Mouse (Mus musculus) cerebellum, adult 9-11 months (tissue): ENCODE data around the gene Dgkh.

Experiments used
- DNase-seq: peaks from one replicate; pipeline ENCODE4 v3.0.0; 2022

The Dgkh gene

DNA sequence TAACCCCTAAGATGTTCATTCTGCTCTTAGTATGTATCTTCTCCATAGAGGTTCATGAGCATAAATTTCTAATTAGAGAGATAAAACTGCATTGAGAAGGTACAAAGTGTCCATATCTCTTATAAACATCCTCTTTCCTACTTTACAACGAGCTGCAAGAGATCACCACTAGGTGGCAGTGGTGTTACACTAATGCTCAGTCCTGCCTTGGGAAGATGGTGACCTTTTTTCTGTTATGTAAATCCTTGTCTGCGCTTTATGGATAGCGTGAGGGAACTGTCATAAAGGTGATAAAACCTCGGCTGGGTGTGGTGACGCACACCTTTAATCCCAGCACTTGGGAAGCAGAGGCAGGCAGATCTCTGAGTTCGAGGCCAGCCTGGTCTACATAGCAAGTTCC lies 64.3 kb downstream of the Dgkh start:
- DNase-seq: peak; percentile 81

DNA sequence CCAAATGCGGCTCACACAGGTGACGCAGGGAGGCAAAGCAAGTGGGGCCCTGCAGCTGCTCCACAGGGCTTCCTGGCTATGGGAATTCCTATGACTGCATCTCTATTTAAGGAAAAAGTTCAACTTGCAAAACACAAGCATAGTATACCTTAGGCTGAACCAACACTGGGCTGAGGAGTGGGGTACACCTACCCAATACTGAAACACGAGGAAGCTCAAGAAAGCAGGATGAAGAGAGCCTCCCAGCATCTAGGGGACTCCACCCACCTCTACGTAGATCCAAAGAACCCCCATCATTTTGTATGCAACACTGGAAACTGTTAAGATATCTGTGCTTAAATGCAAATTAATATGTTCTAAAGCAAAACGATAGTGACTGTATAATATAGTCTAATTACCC lies 64.8 kb downstream of the Dgkh start:
- DNase-seq: no peak

DNA sequence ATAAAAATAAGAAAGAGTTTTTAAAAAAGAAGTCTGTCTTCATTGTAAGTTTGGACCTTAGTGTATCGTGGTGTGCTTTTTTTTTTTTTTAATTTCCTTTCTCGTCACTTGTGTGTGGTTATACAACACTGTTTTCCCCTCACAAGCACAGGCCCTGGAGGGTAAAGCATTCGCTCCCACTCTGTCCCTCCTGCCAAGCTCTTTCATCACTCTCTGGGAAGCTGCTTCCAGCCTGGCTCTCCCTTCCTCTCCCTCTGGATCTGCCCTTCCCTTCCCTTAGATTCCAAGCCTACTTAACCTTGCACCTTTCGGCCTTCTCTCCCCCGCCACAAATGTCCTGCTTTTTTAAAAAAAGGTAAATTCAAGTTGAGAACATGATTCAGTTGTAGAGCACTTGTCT lies 69.9 kb downstream of the Dgkh start:
- no peak for DNase-seq

DNA sequence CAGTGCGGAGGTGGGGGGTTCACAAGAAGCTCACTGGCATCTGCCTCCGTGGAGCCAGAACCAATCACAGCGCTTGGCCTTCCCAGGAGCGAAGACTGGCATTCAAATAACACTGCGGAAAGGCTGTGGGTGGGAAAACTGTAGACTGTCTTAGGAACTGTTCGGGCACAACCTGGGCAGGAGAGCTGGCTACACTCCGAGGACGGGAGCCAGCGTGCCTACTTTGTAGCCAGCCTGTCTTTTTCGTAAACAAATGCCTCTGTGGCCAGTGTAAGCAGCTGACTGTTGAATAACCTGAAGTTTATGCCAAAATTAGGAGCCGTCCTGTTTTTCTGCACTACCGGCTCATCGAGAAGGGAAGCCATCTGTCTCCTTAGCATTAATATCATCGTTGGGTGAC lies 71.1 kb downstream of the Dgkh start:
- DNase-seq: peak; percentile 64

DNA sequence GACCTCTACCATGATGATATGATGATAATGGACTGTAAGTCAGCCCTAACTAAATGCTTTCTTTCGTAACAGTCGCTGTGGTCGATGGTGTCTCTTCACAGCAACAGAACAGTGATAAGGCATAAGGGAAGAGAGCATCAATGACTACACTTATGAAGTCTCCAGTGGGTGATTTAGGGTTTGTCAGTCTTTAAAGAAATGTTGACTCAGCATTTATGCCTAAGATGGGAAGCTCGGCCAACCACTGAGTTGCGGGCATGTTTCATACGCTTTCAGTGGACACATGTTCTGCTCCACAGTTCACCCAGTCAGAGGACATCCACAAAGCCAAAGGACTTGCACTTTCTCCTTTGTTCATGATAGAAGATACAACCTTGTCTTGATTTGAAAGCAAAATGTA lies 73.9 kb downstream of the Dgkh start:
- DNase-seq: no peak

DNA sequence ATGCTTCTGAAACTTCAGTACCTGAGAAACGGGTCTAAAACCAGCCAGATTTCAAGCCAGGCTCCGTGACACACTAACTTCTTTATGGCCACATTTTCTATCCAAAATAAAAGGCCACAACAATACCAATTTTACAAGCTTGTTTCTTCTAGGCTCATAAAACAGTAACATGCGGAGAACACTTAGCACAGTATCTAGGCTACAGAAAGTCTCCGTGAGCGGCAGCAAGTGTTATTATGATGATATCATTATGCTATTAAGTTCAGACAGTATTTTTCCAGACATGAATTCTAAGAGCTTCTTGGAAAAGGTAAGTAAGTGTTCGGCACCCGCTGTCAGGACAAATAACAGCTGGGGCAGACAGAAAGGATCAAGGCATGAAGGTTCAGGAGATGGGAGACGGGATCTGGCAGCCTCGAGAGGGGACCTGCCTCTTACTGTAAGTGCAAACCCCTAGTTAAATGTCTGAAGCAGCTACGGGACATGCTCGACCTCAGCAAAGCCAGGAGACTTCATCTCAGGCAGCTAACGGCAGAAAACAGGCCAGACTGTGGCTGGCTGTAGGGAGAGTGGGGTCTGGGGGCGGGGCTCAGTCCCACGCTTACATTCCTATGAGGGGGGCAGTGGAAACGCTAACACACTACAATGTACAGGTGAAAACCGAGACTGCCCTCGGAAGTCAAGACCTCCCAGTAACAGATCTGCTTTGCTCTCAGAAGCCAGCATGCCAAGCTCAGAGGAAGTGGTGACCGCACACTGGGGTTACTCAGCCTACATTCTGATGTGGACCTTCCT lies 75.5 kb downstream of the Dgkh start:
- DNase-seq: no peak

DNA sequence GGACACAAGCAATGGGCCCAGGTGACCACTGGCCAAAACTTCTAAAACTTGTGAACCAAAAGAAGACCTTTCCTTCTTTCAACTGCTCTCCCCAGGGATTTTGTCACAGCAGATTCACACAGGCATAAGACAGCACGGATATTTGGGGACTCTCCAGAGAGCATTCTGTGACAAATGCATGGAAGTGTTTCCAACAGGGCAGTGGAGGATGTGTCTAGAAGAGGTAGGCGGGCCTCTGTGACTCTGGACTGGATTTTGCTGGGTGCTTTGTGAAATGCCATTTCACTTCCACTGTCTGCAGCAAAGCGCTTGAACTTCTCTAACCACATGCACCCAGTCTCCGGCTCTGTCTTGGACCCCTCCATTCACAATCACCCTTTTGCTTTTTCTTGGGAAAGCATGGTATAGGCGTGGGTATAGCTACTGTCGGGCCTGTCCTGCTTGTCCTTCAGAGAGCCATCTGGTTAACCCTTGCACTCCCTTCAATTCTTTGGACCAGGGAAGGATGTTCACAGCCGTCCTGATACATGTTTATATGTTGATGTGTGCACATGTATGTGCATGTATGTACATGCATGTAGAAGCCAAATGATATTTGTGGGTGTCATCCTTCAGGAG lies 77.5 kb downstream of the Dgkh start:
- DNase-seq: no peak

DNA sequence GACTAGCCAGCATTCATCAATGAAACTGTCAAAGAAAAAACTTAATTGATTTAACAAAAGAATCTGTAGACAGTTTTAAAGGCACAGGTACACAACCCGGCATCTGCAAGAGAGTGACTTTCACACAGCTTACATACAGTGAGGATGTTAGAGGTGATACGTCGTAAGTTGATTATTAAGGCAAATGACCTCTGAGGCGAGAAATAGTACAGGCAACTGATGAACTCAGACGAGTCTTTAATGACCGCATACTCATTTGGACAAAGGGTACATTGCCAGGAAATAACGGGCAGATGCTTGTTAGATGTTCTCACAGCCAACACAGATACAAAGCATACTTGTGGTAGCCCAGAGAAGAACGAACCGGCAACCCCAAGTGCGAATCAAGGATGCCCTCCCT lies 78.4 kb downstream of the Dgkh start:
- DNase-seq: no peak

DNA sequence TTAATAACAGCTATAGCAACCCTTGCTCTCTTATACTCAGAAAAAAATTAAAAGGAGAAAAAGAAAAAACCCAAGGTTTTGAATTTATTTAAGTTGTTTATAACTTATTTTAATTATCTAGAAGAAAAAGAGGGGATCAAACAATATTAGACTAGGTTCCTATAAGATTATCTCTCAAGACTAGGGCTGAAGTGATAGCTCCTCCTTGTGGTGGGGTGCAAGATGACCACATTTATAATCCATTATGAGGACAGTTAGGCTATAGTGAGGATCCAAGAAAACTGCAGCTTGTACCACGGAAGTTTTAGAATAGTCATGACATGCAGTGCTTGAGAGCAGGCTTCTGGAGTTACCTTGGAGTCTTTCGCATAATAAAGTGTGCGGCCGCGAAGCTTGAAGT lies 79.2 kb downstream of the Dgkh start:
- DNase-seq: no peak

DNA sequence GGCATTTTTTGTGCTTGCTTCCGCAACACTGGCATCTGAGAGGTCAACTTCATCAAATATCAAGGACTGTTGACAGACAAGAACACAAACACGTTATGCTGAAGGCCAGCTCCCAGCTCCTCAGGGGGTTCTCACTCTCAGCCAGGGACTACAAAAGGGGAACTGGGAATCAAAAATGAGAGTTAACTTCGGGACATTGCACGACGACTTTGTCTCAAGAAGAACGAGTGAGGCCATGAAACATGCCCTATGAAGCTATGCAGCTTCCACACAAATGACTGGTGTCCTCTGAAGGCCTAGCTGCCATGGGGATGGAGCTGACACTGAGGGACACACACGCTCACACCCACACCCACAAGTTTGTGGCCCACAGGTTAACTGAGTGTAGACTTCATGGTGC lies 80.9 kb downstream of the Dgkh start:
- DNase-seq: no peak

DNA sequence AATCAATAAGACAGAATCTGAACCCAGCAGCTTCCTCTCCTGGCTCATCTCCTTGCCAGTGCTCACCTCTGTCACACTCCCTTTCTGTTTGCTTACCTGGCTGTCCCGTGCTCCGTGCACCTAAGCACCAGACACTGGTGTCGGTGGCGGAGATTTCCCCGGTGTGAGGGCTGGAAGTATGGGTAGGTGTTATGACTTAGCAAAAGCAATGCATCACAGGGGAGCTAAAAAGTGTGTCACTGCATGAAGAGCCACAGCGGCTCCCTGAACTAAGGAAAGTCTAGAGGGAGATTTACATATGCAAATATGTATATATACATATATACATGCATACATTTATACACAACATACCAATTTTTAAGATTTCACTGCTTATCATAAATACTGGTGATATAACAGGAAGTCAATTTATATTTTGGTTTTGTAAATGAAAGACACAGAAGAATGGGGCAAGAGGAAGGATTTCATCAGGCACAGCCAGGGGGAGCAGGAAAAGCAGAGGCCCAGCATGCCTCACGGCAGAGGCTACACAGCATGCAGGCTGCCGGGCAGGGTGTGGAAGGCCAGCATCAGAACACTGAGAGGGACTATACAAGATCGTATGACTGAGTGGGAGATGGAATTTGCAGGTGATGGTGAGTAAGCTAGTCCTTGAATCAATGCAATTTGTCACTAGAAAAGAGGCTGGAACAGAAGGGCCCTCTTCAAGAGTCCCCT lies 82.0 kb downstream of the Dgkh start:
- DNase-seq: no peak

DNA sequence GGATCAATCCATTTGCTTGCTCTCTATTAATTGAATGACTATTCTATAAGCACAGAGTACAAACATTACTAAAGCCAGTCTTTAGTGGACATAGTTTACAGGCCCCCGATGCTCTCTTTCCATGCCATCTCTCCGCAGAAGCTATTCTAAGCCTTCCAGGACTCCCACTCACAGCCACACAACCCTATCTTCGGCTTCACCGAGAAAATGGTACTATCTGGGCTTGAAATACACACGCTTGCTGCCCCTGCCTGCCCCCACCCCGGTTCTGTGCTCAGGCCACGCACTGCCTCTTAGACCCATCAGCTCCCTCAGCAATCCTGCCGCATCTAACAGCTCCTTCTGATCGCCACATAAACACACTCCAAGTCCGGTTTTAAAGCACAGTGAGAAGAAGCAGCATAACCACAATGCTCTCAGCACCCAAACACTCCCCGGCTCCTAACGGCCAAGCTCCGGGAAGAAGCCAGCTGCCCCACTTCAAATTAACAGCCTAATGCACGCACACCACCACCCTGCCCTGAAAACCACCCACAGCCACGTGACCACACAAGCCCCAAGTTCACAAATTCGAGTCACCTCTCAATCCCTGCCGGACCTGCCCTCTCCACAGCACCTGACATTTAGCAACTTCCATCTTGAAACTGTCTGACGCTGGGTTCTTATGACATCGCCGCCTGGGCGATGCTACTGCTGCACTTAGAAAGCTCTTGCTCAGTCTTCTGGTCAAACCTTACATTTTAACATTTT lies 82.9 kb downstream of the Dgkh start:
- no peak for DNase-seq

DNA sequence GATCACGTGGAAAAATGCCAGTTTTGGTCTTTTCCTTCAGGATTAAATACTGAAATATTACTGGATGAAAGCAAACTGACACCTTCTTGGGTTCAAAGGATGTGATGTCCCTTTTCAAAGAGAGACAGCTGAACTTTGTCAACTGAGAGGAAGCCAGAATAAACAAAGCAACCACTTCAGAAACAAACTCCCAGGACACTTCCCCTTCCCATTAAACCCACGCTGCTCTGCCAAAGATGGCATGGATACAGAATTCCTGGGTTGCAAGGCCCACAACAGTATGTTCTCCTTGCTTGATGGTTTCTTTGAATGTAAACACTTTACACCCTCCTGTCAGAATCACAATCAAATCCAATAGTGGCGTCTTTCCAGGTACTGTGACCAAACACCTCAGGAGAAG lies 87.0 kb downstream of the Dgkh start:
- no peak for DNase-seq

DNA sequence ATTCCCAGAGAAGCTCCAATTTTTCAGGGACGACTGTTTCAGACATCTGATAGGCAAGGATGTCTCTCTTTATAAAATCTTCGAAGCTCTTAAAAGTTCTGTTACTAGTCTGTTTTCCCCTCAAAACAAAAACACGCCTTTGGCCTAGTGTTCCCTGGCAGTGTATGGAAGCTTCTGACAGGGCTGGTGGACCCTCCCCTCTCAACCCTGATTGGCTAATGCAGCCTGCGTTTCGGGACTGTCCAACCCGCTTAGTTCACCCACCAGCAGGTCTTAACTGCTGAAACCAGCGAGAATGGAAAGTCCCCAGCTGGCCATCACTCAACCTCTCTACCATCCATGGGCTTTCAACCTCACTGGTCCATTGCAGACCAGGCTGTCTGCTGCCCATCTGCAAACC lies 91.3 kb downstream of the Dgkh start:
- no peak for DNase-seq

DNA sequence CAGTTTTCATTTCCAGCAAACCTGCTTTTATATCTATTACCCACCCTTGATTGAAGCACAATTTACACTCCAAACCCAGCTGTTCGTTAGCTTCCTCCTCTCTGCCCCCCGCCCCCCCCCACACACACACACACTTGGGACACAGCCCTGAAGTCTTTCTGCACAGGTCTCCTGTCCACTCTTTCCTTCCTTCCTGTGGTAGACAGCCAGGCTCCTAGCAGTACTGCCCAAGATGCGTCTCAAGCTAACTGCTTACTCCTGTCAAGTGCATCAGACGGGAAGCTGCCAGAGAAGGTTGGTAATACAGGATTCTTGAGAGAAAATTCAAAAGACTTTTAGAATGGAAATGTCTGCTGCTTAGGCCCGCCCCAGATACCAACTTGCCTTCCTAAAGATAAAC lies 92.9 kb downstream of the Dgkh start:
- no peak for DNase-seq

DNA sequence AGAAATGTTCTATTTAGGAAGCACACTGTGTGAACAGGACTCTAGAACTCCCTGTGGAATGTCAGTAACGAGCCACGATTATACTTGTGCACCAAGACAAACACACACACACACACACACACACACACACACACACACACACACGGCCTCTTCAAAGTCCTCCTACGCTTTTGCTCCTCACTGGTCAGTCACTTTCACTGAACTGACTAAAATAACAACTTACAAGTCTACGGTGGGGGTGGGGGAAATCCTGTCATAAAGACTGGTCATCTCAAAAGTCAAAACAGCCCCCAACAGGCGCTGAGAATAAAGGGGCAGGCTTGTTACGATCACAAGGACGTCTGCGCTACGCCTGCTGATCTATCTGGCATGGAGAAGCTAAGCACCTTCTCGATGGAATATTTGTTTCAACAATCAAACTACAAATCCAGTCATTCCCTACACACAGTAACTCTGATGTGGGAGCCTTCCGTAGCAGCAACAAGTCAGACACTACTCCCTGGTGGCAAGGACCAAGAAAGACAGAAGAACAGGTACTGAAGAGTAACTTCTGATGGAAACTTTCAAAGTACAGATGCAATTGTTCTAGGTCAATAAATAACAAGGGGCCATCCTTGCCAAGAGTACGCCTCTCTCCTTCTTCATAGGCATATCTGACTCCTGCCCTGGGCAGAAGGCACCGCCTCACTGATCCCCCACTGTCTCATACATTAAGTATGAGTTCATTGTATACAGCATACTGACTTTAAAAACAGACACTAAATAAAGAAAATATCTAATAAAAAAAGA lies 96.8 kb downstream of the Dgkh start:
- DNase-seq: no peak

DNA sequence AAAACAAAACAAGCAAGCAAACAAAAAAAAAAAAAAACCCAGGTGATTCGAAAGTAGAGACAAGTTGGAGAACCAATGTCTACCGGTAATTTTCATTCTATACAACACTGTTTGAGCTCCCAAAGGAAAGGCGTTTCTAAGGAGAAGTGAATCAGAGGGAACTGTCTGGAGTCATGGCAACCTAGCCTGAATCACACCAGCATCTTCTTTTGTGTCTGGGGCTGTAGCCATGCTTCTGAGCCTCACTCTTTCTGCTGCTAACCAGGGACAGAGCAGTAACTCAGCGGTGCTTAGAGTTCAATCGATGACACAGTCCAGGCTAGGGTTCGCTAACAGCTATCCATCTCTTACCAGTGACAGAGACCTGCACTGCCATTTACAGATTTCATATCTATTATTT lies 99.8 kb downstream of the Dgkh start:
- DNase-seq: no peak

DNA sequence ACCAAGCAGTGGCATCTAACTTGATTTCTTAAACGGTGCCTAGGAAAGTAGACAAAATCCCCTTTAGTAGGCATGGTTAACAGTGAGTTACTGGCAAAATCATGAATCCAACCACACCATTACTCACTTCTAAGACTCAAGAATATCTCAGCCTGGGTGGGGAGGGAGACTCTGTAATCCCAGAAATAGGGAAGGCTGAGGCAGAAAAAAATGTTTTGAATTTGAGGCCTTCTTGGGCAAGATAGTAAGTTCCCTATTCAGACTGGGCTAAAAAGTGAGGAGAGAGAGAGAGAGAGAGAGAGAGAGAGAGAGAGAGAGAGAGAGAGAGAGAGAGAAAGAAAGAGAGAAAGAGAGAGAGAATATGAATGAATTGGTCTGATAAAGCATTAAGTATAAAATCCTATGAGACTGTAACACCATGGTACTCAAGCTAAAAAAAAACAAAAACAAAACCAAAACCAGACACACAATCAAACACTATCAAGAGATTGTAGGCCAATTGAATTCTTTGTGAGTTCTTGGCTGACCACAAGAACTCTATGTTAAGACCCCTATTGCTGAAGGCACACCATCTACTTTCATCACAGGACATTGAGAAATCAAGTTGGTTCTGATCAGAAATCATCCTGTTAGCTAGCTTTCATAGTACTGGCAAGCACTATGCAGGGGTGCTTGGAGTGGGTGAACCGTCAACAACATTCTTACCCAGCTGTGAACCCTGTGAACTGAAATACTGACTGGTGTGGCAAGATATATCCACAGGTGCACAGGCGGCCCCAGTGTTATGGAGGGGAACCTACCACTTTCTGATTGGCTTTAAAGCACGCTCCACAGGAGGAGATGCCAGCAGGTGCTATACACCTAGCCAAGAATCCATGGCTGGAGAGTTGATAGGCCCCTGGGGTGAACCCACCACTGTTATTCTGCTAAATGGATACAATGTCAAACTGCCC lies 101.4 kb downstream of the Dgkh start:
- no peak for DNase-seq

DNA sequence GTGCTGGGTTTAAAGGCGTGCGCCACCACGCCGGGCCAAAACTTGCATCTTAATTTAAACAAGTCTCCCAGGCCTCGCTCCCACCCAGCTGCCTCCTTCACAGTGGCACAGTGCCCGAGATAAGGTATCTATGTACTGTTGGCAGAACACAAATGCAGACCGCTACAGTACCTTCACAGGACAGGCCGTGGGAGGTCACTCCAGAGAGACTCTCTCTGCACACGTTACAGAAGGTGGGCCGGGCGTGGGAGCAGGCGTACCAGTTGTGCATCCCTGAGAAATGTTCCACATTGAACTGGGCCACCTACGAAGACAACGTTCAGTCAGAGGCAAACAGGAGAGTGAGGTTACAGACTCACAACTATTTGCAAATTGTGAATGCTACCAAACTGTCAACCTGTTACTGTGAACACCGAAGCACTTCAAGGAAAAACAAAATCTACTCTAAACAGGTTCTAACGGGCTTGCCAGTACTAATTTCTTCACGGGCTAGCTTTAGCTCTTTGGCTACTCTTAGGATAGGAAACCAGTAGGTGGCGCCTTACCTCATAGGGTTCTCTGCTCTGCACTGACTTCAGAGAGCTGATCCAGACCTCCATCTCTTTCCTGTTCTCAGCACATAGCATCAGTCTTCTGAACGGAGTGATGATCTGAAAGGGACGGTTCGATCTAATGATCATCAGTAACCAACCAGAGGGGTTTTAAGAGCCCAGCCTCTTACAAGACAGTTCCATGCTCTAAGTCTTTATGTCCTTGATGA lies 104.9 kb downstream of the Dgkh start:
- DNase-seq: peak; percentile 24

DNA sequence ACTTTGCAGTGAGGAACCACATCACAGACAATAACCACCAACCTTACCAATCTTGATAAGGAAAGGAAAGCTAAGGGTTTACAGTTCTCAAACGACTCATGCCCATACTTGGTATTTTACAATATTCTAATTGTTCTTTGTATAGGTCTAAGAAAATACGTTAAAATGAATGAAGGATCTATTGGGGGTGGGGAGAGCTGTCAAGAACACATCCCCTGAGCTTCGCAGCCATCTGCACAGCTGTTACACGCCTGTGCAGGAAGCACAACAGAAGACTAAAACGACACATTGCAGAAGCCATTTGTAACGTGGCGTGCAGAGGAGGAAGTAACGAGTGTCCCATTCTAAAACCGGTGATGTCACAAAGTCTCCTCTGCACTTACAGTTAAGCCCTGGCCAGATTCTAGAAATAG lies 113.7 kb downstream of the Dgkh start:
- no peak for DNase-seq

DNA sequence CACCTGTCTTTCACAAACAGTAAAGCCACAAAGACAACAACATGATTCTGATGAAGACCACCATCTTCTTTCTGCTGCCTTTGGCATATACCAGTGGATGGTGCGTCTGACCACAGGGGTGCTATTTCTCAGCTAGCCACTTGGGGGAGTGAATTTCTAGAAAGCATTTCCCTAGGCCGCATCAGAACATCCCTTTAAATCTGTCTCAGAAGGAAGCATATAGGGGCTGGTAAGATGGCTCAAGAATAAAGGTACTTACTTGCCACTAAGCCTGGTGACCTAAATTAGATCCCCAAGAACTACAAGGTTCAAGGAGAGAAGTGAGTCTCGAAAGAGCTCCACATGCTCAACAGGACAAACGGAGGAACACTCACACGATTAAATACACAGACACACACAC lies 119.0 kb downstream of the Dgkh start:
- no peak for DNase-seq
